Mouse (Mus musculus) v-Abl transformed pro-B cells (cell line): ENCODE data around the gene Mtmr3.

Experiments used
- in situ Hi-C, 2 experiments: fragments of 400-800 bp; cut with MboI; formaldehyde crosslinking; loops; one replicate each; pipeline ENCODE4 v1.15.1; 2025; ENCODE audit not compliant: unreplicated experiment in 2 of 2

Gene Mtmr3

DNA sequence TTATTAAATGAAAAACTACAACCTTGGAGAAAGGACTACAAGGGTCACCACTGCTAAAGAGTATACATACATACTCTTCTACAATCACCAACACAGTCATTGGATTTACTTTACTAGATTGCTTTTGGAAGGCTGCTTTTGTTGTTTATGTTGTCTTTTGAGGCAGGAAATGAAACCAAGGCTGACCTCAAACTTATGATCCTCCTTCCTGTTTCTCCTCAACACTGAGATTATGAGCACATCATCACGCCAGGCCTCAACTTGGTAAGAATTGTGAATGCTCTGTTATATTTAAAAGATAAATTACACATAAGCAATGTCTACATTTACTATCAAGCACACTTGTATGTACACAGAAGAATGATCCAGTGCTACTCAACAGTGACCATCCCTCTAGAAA is 58.0 kb downstream of the Mtmr3 start:
- in situ Hi-C loops: loop anchor here in 1 of 2 experiments (5.0 kb wide), 1 partner anchor 101 kb away; the partner anchor contains the start of gene Ascc2

DNA sequence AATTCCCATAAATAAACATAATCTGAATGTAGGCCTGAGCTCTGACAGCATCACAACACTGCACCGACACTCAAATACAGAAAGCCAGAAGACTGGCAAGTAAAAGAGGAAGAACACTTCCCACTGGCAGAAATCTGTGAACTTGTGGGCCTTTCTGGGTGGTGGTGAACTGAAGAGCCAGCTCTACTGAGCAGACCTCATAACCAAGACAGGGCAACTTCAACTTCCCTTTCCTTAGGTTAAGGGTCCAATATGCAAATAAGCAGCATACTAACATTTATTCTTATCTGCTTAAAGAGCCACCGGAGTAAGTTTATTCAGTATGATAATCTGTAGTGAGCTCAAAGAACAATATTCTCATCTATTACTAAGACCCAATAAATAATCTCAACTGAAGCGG is 67.5 kb downstream of the Mtmr3 start:
- in situ Hi-C loops: no loop called here

DNA sequence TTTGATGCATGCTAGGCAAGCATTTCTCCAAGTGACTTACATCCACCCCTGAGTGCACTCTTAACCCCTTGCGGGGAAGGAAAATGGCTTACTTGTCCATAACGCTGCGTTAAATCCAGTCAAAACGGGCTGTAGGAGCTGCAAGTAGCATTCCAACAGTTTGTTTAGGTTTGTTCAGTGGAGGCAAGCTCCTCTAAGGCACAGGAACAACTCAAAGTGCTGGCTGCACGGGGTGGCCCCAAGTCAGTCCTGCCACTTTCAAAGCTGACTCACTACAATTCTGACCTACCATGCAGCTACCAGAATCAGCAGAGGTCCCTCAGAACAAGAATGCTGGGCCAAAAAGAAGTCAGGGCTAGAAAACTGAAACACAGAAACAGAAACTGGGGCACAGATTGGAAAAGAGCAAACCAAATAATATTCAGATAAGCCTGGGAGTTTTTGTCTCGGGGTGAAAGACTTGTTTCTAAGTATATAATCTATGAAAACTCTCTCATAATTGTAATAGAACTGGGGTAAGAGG is 72.5 kb downstream of the Mtmr3 start:
- in situ Hi-C loops: no loop called here

DNA sequence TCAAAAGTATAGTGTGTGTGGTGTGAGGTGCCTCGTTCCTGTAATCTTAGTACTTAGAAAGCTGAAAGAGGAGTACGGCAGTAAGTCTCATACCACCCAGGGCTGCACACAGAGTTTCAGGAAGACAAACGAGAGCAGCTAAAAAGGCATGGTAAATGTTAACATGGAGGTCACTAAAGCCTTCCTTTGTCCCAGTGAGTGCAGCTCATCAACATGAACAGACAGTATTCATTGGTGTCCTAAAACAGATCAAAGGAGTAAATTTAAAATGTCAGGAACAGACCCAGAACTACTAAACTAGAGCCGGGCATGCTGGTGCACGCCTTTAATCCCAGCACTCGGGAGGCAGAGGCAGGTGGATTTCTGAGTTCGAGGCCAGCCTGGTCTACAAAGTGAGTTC is 75.7 kb downstream of the Mtmr3 start:
- in situ Hi-C loops: no loop called here

DNA sequence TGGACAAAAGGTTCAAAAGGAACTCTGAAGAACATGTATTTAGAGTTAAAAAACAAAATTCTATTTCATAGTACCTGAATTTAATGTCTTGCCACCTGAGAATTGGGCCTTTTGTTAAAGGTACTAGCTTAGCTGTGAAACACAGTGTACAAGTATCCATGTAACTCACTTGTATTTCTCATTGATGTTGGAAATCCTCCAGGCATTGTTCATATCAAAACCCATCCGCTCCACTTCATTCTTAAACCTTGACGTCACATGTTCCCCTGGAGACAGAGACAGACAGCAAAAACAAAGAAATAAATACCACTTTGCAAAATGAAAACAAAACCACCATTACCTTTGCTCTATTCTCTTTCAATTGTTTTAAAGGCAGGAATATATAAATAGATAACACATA is 87.2 kb downstream of the Mtmr3 start:
- in situ Hi-C loops: no loop called here

DNA sequence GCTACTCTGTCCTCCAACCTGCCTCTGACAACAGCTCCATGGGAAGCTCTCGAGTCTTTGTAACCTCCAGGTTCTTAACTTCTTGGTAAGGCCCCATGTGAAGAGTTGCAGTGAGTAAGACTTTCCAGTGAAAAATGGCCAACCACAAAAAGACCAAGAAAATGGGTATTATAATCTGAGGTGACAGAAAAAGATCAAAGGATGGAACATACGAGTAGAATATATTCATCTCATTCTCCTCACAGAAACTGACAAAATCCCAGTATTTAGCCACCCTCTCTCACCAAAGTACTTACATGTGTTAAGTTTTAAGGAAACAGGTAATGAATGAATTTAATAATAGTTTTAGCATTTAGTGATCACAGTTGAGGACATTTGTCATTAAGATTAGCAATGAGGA is 88.2 kb downstream of the Mtmr3 start:
- in situ Hi-C loops: no loop called here

DNA sequence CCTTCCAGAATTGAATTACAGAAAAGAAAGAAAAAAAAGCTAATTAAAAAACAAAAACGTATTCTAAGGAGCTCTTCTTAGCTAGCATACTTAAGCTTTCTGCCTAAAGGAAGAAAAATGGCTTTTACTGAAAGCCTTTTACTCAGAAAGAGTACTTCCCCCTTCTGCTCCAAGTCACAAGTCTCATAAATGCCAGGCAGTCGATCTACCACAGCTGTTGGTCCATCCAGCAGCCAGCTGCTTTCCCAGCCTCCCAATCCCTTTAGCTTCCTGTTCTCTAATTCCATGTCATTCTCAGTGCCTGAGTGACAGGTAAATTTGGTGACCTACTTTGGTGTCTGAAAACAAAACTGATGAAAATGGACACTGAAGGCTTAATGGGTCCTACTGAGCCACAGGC is 92.5 kb downstream of the Mtmr3 start:
- in situ Hi-C loops: no loop called here

DNA sequence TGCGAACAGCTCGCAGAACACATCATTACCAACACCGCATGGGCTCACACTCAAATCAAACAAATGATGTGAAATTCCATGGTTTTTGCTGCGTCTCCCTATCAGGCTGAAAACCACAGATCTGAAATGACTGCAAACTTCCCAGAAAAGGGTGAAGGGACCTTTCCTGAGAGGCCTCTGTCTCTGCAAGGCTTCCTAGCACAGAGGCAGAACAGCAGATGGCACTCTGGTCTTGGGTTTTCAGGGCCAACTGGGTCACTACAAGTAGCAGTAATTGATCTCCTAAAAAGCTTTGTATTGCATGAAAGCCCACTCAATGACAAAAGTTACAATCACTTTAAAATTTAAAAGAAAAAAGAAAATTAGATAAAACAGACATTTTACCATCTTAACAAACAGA is 93.8 kb downstream of the Mtmr3 start:
- in situ Hi-C loops: no loop called here

DNA sequence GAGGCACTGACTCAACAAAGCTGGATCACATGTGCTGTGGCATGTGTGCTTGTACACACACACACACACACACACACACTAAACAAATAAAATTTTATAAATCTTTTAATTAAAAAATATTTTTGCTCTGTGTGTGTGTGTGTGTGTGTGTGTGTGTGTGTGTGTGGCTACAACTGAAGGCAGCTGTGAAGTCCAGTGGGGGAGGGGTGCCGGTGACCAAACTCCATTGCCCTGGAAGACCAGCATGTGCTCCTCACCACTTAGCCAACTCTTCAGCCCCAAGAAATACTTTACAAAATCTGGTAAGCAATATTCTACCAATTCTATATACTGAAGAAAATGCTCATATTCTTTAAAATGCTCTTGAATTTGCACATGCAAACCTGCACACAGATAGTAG is 94.4 kb downstream of the Mtmr3 start:
- in situ Hi-C loops: no loop called here

DNA sequence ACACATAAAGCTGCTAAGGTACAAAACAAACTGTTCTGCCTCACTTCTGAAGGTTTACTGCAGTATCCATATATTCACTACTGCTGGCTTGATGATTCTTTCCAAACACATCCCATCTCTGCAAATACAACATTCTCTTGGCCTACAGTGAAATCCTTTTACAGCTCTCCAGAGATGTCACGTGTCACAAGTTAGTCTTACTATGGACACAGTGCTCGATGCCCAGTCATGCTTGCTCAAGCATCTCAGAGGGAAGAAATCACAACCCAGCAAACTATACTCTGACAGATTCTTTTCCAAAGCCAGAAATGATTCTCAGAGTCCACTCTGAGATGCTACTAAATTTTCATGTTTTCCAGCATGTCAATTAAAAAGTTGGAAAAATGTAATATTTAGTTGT is 95.2 kb downstream of the Mtmr3 start:
- in situ Hi-C loops: no loop called here

DNA sequence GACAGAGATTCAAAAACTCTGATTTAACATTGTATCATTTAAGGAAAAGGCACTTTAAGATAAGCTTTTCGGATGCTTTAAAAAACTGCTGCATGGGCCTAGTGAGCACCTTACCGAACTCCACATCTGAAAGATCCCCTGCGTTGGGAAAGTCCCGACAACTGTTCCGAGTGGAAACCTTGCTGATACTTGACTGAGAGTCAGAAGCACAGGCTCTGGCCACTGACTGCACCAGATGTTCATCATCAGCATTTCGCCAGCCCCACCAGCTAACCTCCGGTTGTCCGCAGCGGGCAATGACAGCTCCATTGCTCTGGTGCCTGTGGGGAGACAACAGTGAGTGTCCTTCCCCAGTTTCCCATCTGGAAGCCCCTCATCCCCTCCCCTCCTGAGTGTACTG is 95.9 kb downstream of the Mtmr3 start:
- in situ Hi-C loops: no loop called here

DNA sequence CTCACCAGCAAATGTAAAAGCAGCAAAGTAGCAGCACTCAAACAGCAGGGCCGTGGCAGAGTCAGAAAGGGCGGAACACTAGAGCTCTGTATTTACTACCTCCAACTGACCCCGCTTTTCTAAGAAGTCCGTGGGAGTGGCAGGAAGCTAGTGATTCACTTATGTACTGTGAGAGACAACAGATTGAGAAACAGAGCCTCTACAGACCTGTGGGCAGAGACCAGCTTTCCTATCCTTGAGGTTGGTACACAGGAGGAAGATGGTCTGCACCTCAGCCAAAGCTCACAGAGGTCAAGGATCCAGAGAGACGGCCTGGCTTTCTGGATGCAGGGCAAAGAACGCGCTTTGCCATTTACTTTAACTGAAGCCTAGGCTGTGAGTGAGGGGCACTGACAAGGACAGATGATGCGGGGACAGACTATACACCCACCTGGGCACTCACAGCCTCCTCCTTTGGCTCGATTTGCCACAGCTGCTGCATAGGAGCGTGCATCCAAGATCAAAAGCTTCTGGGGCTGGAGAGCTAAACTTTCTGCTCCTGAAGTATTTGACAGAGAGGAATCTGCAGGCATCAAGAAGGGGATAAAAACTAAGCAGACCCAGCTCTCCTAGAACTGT is 97.1 kb downstream of the Mtmr3 start:
- in situ Hi-C loops: no loop called here

DNA sequence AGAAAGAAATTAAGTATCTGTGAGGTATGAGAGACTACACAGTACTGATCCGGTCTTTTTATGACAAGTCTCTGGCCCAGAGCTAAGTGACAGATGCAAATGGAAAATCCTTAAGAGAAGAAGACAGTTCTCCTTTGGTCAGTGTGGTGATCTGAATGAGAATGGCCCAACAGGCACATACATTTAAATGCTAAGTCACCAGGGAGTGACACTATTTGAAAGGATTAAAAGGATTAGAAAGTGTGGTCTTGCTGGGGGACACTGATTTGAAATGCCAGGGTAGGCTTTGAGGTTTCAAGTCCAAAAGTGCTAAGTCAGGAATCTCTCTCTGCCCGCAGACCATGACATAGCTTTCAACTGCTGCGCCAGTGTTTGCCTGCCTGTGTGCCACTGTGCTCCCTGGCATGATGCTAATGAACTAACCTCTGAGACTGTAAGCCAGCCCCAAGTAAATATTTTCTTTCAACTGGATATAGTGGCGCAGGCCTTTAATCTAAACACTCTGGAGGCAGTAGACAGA is 99.6 kb downstream of the Mtmr3 start:
- in situ Hi-C loops: no loop called here

DNA sequence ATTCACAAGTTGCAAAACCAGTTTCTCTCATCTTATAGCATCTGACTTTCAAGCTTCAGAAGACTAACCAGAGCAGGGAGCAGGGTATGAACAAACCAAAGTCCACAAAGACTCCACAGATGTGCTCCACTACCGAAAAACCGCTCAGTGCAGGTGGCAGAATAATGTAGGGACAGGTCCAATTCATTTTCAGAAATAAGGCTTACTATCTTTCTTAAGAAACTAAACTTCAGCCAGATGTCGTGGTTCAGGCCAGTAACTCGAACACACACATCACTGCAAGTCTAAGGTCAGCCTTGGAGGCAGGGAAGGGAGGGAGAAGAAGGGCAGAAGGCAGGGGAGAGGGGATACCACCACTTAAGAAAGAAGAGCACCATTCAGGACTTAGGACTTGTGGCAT is 105.5 kb downstream of the Mtmr3 start:
- in situ Hi-C loops: no loop called here

DNA sequence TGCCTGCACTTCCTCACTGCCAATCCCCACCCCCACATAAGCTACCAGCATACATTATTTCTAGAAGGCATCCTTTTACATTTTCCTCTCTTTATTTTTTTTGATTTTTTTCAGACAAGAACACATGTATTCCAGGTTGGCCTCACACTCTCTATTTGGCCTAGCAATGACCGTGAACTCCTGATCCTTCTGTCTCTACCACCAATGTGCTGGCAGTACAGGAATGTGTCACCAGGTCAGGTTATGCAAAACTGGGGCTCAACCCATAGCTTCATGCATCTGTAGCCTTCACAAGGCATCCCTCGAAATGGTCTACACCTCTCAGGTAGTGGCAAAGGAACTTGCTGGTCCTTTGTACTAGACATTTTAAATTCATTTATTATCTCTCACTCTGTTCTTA is 105.9 kb downstream of the Mtmr3 start:
- in situ Hi-C loops: no loop called here

DNA sequence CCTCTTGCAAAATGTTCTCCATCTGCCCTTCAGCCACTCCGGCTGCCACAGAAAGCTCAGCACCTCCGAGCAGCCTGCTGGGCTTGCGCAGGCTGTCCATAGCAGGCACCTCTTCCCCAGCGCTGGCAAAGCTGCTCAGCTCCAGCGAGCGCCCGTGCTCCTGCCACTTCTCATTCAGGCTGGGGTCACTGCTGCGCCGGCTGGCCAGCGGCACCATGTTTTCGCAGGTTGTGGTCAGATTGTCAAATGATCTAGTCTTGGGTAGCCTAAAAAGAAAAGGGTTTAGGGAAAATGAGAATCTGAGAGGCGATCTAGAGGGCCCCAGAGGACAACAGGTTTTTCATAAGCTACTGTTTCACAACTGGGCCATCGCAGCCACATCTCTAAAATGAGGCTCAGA is 106.3 kb downstream of the Mtmr3 start:
- in situ Hi-C loops: no loop called here

DNA sequence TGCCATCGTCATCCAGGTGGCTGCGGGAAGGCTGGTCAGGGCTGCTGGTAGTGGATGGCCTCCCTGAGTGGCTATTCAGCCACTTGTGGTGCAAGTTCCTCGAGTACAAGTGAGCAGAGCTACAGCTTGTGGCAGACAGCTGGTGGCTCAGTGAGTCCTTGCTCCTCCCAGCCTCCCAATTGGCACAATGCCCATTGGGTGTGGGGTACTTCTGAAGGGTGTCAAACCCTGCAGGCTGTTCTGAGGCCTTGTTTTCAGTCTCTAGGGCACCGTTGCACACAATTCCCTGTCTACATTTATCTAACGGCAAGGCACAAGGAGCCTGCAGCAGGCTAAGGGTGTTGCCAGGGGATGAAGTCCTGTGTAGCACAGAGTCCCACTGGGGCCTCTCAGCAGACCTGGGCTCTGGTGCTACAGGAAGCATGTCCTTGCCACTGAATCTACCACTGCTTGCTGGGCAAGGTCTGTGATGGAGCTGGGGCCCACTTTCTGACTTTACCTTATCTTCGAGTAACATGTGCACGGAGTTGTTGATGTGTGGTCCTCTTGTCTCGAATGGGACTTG is 107.2 kb downstream of the Mtmr3 start:
- in situ Hi-C loops: no loop called here

DNA sequence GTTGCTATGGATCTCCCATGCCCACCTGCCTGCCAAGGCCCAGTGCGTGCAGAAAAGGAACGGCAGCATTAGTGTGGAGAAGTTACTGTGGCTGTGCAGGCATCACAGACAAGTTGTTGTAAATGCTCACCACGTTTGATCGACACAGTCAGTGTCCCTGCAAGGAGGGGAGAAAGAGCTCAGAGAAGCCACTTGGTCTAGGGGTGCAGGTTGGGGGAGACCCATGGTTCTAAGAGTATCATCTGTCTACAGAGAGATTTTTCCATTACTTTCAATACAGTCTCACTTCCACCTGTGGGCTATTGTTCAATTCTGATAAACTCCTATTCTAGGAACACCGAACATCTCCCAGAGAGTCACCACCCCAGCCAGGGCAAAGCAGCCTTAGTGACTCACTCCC is 110.1 kb downstream of the Mtmr3 start:
- in situ Hi-C loops: no loop called here

DNA sequence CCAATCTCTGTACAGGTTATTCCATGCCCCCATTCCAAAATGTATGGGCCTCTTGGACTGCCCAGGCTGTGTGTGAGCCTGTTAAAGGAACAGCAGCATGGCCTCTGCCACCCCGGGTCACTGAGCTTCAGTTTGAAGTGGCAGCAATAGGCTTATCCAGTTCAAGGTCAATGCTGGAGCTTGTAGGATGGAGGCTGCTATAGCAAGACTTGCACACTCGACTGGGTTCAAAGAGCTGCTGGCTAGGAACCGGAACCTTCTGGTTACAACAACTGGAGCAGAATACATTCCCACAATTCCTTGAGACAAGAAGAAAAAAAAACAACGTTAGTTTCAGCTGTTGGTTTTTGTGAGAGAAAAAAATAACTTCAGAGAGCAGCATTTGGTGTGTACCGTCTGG is 112.0 kb downstream of the Mtmr3 start:
- in situ Hi-C loops: no loop called here

DNA sequence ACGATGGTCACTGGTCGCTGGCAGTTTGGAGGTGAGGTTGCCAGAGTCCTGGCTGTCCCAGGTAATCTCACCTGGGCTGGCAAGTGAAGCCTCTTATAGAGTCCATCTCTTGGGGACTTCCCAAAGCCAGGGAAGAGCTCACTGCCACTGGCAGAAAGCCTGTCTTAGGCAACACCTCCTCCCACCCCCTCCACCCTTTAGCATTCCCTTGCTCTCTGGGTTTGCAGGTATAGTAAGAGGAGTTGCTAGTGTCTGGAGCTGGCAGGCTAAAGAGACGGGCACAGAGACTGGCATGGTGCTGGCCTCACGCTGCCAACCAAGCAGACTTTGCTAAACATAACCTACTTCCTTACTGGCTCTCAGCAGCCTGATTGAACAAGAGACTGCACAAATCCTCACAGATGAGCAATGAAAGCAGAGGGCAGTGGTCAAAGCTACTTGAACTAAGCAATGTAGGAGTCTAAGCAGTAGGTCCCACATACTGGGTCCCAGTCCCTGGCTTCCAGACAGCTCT is 118.4 kb downstream of the Mtmr3 start:
- in situ Hi-C loops: no loop called here

DNA sequence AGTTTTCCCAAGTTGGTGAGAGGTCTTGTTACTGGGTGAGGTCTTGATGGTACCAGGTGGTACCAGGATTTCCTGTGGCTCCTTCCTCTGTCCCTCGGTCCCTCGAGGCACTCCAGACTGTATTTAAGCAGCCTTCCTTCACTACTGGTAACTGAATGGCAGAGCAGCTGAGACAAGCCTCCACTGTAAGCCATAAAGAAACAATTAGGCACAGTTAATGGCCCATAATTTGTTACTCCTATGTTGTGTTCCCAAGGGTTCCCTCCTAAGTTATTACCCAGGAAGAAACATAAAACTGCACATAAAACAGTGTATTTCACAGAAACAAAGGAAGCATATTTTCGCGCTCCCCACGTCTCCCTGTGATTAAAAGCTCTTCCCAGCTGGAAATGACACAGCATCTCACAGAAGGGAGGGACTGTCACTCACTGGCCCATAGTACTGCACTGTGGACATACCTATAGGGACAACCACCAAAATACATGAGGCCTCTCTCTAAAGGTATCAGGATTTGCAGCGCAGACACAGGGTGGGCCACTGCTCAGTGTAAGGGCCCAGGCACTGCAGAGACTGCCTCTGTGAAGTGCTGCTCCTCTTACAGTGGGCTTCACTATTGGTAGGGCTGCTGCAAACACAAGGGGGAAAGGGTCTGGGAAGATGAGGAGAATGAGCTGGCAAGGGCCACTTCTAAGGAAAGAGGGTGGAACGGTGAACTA is 122.0 kb downstream of the Mtmr3 start:
- in situ Hi-C loops: loop anchor here in 1 of 2 experiments (5.0 kb wide), 1 partner anchor 1695 kb away; no protein-coding TSS in a partner anchor
